Comparison of ENCODE assay signal across 13 mouse cellular contexts in the genomic region with DNA sequence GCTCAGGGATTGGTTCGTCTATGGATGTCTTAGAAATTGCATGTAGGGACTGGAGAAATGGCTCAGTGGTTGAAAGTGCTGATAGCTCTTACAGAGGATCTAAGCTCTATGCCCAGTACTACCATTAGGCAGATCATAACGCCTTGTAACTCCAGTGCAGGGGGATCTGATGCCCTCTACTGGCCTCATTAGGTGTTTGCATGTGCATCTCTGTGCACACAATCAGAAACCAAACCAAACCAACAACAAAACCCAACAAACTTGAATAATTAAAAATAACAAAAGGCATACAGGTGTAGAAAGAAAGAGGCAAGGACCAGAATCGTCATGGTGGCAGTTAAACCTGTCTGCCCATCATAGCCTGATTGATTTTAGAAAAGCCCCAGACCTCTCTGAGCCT.
DNase-seq lines count a peak whose midpoint lies in the region; ATAC-seq lines count a peak whose summit lies in the region.
"Had no signal": no experiment of that assay in that cellular context is flagged by ENCODE, and none has a peak within 500 bp of the region (broad histone marks: within the 10 kb centered on the region; RNA-seq: fewer than 3 reads in every experiment).

No protein-coding gene starts in this region.

- H3K4me1 ChIP-seq in embryonic facial prominence, embryonic 10.5 days, result peaks cover 10% of the 10 kb centered on the region; the same call in 1 of the 2 replicates
- H3K4me1 ChIP-seq: hindbrain, embryonic 13.5 days had no signal

- H3K4me3 ChIP-seq in embryonic facial prominence, embryonic 10.5 days, result no peak overlapping the region
- H3K4me3 ChIP-seq: hindbrain, embryonic 13.5 days; limb, embryonic 13.5 days had no signal

- 49% methylated on average over 3 of the region's 3 CpGs for WGBS in embryonic facial prominence, embryonic 10.5 days

- DNase-seq in kidney, adult 9 months, result peak; percentile 9
- no peak for DNase-seq in kidney, postnatal 25 days
- peak; percentile 49 for DNase-seq in 3T3-L1 (ENCODE audit: low read depth, low spot score)
- DNase-seq in ES-CJ7 (ENCODE audit: low read depth, low spot score), result peak; percentile 65
- peak; percentile 26 for DNase-seq in embryonic facial prominence, embryonic 10.5 days (ENCODE audit: low spot score)
- DNase-seq in yolk sac, embryonic 10.5 days (ENCODE audit: low spot score), result no peak
- DNase-seq in left cerebral cortex, adult 18-20 months (ENCODE audit: low spot score in 2 of 2), result no peak
- DNase-seq: cerebellum, postnatal 36 days; heart, adult 11 months had no signal

- H3K36me3 ChIP-seq in embryonic facial prominence, embryonic 10.5 days (replicated peaks), result no peaks in the 10 kb centered on the region
- H3K36me3 ChIP-seq: G1E; hindbrain, embryonic 13.5 days; limb, embryonic 13.5 days had no signal

- ATAC-seq in cerebellum, adult (ENCODE audit: insufficient number of reproducible peaks, low FRiP score, low TSS enrichment), result no peak

- H3K27me3 ChIP-seq in embryonic facial prominence, embryonic 10.5 days (replicated peaks; ENCODE audit: low read depth, poor library complexity, severe bottlenecking), result no peaks in the 10 kb centered on the region
- H3K27me3 ChIP-seq: hindbrain, embryonic 13.5 days; limb, embryonic 13.5 days had no signal

- H3K9me3 ChIP-seq in embryonic facial prominence, embryonic 10.5 days, result no peaks in the 10 kb centered on the region
- H3K9me3 ChIP-seq: hindbrain, embryonic 13.5 days; limb, embryonic 13.5 days had no signal

- no peak overlapping the region for H3K27ac ChIP-seq in embryonic facial prominence, embryonic 10.5 days (replicated peaks)
- H3K27ac ChIP-seq: hindbrain, embryonic 13.5 days; limb, embryonic 13.5 days had no signal

Comparison
In these comparisons a context has a peak if more than half of its experiments do, and no peak if none do; other contexts are left out.
1. DNase-seq: peak in kidney, adult 9 months (single experiment), 3T3-L1 (single experiment), ES-CJ7 (single experiment) and embryonic facial prominence, embryonic 10.5 days (single experiment); none in kidney, postnatal 25 days (0 of 2), yolk sac, embryonic 10.5 days (single experiment) and left cerebral cortex, adult 18-20 months (0 of 2).